8 mouse cellular contexts compared by ENCODE assay signal in genomic region chr3:30969104-30969581, GRCm38 (mm10). TPM values are rescaled to one million over a fixed set of nuclear protein-coding genes. Genes with fewer than 3 reads are reported as not detected.
DNase-seq lines count a peak whose midpoint lies in the region; ATAC-seq lines count a peak whose summit lies in the region.

Gene Phc3, minus strand, starts transcription at chr3:30969415.

- WGBS in embryonic facial prominence, embryonic 14.5 days: 1% methylated on average over 15 of the region's 34 CpGs
- WGBS in limb, embryonic 15.5 days: under 1% methylated on average over 34 of the region's 34 CpGs

- peak; percentile 94 for DNase-seq in 3T3-L1 (ENCODE audit: low read depth, low spot score)
- DNase-seq in adrenal gland, postnatal 4 days (ENCODE audit: low spot score in 2 of 2): peak; percentile 71 to 88
- DNase-seq in embryonic facial prominence, embryonic 14.5 days (ENCODE audit: low spot score): peak; percentile 98
- DNase-seq in heart, adult 8-10 months (ENCODE audit: low spot score): peak; percentile 92
- peak; percentile 93 for DNase-seq in kidney, adult 9 months
- peak; percentile 55 to 72 for DNase-seq in monocyte, adult 2 months (ENCODE audit: low read depth in 1 of 2, low spot score in 2 of 2)
- DNase-seq in spleen, postnatal 36 days (ENCODE audit: low spot score in 2 of 2): peak; percentile 90 to 91

- ATAC-seq in embryonic facial prominence, embryonic 14.5 days (ENCODE audit: low read depth): peak; percentile 91
- peak; percentile 90 for ATAC-seq in limb, embryonic 15.5 days (ENCODE audit: insufficient number of reproducible peaks, low FRiP score, low TSS enrichment, low read depth)

- H3K36me3 ChIP-seq in embryonic facial prominence, embryonic 14.5 days (ENCODE audit: control insufficient read depth, insufficient read depth, low read length): peaks cover 20% of the 10 kb centered on the region
- peaks cover 16% of the 10 kb centered on the region for H3K36me3 ChIP-seq in limb, embryonic 15.5 days

- H3K27ac ChIP-seq in embryonic facial prominence, embryonic 14.5 days (replicated peaks; ENCODE audit: low read depth, low read length): peak within 1 kb of the TSS; percentile 86
- peak within 1 kb of the TSS; percentile 91 for H3K27ac ChIP-seq in limb, embryonic 15.5 days

- H3K9me3 ChIP-seq in embryonic facial prominence, embryonic 14.5 days (ENCODE audit: control insufficient read depth, low read length): no peaks in the 10 kb centered on the region
- no peaks in the 10 kb centered on the region for H3K9me3 ChIP-seq in limb, embryonic 15.5 days

- no peaks in the 10 kb centered on the region for H3K27me3 ChIP-seq in embryonic facial prominence, embryonic 14.5 days (replicated peaks; ENCODE audit: control insufficient read depth, insufficient read depth, low read length)
- H3K27me3 ChIP-seq in limb, embryonic 15.5 days: no peaks in the 10 kb centered on the region

- H3K4me1 ChIP-seq in embryonic facial prominence, embryonic 14.5 days (ENCODE audit: control insufficient read depth, insufficient read depth, low read length): peaks cover 17% of the 10 kb centered on the region
- H3K4me1 ChIP-seq in limb, embryonic 15.5 days: peaks cover 6% of the 10 kb centered on the region

- peak within 1 kb of the TSS; percentile 95 for H3K4me3 ChIP-seq in embryonic facial prominence, embryonic 14.5 days (ENCODE audit: low read depth, low read length)
- peak within 1 kb of the TSS; percentile 99 for H3K4me3 ChIP-seq in limb, embryonic 15.5 days

- peak within 1 kb of the TSS; percentile 96 for H3K9ac ChIP-seq in embryonic facial prominence, embryonic 14.5 days (ENCODE audit: low read depth, low read length)
- H3K9ac ChIP-seq in limb, embryonic 15.5 days: peak within 1 kb of the TSS; percentile 90

- H3K4me2 ChIP-seq in embryonic facial prominence, embryonic 14.5 days (ENCODE audit: low read depth, low read length): peak within 1 kb of the TSS; percentile 70
- H3K4me2 ChIP-seq in limb, embryonic 15.5 days: peak within 1 kb of the TSS; percentile 55

RNA-seq across cellular contexts. Expression of gene Phc3, which starts in this region (rescaled TPM):
- total RNA-seq in adrenal gland, postnatal 4 days (2021): 10 to 100 TPM; 32.8 to 35.0 TPM
- polyA plus RNA-seq in embryonic facial prominence, embryonic 14.5 days (2014; fragmentation: Nextera tagmentation; extraction: Ambion mirVana): 6.9 and 7.9 TPM in 2 replicates
- 10 to 100 TPM; 15.4 to 19.3 (median 17.6) TPM for total RNA-seq in heart, adult 8-10 months (2022)
- polyA plus RNA-seq in limb, embryonic 15.5 days (2015; fragmentation: Nextera tagmentation; extraction: Ambion mirVana): 6.5 and 6.7 TPM in 2 replicates

Comparison
In these comparisons a context has a peak if more than half of its experiments do, and no peak if none do; other contexts are left out.
1. Peak in every context shown above with its lines: DNase-seq, ATAC-seq, H3K4me3 ChIP-seq and H3K27ac ChIP-seq.